Mouse (Mus musculus) hindbrain, embryonic 10.5 days (tissue): Measurements from ENCODE around the gene Fam84b. TPM values are rescaled to one million over a fixed set of nuclear protein-coding genes. Genes with fewer than 3 reads are reported as not detected.

Experiments
- polyA plus RNA-seq: library from polyadenylated mRNA; unstranded; fragments of >200 nt; fragmentation: Nextera tagmentation; extraction: Ambion mirVana; gene quantifications from 2 replicates; pipeline ENCODE4 v1.2.1, GENCODE M21; 2016

Gene Fam84b
- polyA plus RNA-seq, 1 experiment from 2014 or later: 12.2 TPM

Other genes with a start within 250 kb of the Fam84b start
- not detected in 2 replicates for gene A1bg, start 69.2 kb upstream of the Fam84b start, polyA plus RNA-seq